Mouse (Mus musculus): Measurements from ENCODE around the gene Crb1.
"Not testable (repeated sequence)": the region's sequence is repeated elsewhere in the genome, so short reads cannot be mapped to it uniquely, and the experiment has no call there.

Gene Crb1

DNA sequence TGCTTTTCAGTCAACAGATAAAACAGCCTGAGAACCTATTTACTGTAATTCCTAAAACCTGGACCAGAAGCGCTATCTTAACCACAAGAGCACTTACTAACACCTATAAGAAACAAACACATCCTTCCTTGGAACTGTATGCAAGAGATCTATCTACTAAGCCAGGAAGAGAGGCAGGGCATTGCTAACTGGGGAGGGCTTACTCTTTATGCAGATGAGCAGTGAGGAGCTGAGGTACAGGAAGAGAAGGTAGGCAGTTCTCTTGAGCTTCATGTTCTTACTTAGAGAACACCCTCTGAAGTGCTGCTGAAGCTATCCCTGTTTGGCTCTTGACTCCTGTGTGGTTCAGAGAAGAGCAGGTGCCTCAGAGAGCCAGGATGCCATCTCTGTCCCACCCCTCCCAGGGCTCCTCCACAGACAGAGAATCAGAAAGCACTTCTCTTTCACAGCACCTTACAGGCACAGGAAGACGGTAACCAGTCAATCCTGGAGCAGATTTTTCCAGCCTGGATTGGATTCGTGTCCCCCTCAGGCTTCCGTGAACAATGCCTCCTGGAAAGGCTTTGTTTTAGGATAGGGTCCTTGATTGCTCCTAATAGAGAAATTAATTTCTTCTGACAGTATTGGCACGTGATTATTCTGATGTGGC, at the start of gene Crb1:
Gene Crb1, minus strand, starts transcription at position 463 of the 649 bp plus-strand sequence.
- no peak for DNase-seq (ENCODE audit: low spot score)

DNA sequence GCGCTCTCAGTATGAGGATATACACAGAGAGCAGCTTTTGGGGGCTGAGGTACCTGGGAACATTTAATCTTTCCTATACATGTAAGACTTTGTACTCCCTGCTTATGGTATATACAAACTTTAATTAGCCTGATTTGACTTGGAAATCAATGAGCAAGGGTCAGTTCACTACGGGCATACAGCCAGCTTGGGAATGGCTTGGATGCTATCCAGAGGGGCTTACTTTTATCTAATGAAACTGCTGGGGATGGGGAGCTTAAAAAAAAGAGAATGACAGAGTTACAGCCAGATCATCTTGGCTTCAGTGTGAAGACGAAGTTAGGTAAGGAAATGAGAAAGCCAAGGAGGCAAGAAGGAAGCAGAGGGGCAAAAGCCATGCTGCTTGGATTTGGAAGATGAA, 48.1 kb upstream of the Crb1 start:
- no peak for DNase-seq (ENCODE audit: low spot score)

DNA sequence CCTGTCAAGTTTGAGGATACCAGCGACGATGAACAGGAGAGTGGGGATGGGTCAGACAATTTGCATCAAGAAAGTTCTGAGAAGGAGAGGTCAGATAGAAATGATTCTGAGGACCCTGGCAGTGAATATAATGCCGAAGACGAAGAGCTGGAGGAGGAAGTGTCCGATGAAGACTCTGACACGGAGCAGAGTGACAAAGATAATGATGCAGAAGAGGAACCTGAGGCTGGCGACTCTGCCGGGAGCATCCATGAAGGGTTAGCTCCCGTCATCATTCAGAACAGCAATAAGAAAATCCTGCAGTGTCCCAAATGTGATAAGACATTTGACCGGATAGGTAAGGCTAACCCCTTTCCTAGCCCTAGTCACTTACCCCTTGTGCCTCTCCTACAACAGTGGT, 47.0 kb upstream of the Crb1 start:
- no peak for DNase-seq (ENCODE audit: low spot score)

DNA sequence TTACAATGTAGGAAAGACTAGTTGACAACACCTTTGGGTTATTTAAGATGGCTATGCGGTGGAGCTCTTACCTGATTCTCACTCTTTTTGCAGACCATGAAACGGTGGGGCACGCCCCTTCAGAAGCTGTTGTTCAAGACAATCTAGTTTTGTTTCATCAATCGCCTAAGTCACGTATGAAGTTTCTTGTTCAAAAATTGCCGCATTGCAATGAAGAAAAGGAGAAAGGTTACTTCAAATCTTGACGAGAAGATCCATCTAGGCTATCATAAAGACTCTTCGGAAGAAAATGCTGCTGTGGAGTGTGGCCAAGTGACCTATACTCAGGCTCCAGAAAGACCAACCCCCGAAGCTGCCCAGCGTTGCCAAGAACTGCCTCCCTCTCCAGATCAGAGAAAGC, 46.0 kb upstream of the Crb1 start:
- no peak for DNase-seq (ENCODE audit: low spot score)

- DNase-seq (ENCODE audit: low spot score): peak; percentile 82
These were observed 45.2 kb upstream of the Crb1 start, which contains the start of gene Zbtb41 for GRCm38 (mm10) chr1:139421875-139422791. TSS of gene Zbtb41 (plus strand) at chr1:139422288.

DNA sequence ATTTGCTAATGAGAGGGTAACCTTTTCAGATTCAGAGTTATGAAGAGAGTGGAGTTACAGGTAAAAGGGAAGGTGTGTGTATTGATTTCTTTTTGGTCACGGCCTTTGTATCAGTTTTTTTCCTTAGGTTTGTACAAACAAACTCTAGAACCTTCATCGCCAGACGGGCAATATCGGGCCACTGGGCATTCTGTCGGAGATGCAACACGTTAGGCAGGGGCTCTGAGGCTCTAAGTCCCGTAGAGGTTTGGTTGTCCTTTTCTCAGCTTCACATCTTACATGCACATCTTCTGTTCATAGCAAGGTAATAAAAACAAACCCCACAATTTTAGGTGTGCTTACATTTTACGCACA, 44.6 kb upstream of the Crb1 start:
- DNase-seq (ENCODE audit: low spot score): no peak

DNA sequence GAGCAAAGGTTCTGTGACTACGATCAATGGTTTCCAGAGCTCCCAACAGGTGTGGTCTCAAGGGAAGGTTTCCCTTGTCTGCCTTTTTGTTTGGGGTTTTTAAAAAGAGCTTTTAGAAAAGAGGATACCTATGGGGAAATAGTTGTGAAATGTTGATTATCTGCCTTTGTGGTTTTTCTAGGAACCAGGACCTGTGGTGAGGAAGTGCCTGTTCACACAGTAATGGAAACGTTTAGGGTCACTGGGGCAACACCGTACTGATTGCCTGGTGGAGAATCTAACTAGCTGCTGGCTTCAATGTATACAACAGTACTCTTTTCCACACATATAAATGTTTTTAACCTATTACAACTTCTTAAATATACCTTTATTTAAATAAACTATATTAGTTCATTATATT, 36.6 kb upstream of the Crb1 start:
- DNase-seq (ENCODE audit: low spot score): no peak

- DNase-seq (ENCODE audit: low spot score): not testable (repeated sequence)
These were observed 35.5 kb upstream of the Crb1 start for GRCm38 (mm10) chr1:139412365-139412764.

DNA sequence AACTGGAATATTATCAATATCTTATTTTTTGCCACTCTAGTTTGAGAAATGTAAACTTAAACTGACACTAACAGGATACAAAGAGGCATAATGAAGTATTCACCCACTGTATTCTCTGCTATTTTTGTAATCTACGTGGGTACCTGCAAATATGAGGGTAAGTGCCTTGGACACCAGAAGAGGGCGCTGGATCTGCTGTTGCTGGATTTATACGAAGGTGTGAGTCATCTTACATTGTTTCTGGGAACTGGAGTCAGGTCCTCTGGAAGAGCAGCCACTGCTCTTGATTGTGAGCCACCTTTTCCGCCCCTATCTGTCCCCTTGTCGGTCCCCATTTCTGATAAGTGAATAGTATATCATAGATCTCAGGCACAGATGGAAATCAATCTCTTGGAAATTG, 30.8 kb upstream of the Crb1 start:
- DNase-seq (ENCODE audit: low spot score): no peak

DNA sequence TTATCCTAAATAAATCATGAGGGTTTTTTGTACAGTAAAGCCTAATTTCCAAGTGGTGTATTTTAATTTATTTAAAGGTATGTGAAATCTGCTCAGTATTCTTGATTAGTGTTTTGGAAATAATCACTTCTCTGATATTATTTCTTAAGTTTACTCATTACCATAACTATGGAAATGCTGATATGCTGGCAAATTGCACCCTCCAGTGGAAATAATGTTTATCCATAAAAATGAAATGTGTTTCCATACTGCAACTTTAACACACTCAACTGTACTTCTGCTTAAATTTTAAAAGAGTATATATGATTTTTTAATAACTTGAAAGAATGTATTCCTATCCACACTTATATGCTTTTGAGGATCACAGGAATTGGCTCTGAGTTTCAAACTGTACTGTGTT, 28.9 kb upstream of the Crb1 start:
- DNase-seq (ENCODE audit: low spot score): no peak

GRCm38 (mm10) chr1:139396589-139396988, 19.7 kb upstream of the Crb1 start:
- no peak for DNase-seq (ENCODE audit: low spot score)

GRCm38 (mm10) chr1:139391747-139392146, 14.8 kb upstream of the Crb1 start:
- no peak for DNase-seq (ENCODE audit: low spot score)

DNA sequence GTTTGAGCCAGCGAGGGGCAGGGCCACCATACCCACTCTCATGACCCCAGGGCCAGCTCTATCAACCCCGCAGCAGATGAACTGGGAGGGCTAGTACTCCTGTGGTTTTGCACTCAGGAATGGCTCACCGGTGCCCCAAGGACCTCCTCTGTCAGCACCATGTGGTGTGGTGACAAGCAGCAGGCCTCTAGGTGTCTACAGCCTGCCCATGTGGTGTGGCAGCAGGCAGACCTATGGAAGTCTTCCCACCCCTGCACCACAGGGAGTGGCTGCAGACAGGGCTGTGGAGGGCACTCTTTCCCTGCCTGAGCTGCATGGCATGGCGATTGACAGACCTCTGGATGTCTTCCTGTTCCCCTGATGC, 2.7 kb upstream of the Crb1 start:
- no peak for DNase-seq (ENCODE audit: low spot score)

GRCm38 (mm10) chr1:139378861-139379620, 2.1 kb upstream of the Crb1 start:
- DNase-seq (ENCODE audit: low spot score): no peak

DNA sequence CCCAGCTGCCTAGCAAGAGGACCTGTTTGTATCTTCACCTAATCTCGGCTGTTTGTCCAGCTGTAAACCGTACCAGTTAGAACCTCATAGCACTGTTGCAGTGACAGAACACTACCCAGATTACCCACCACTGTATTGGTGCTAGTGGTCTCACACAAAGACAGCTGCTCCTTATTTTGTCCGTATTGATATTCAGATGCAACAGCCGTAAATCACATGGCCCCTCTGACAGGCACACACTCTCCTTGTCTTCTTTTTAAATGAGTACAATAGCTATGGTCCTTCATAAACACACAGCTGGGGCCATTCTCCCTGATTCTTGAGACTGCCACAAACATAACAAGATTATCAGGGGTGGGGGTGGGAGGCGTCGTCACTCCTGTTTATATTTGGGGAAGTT, 1.0 kb downstream of the Crb1 start:
- DNase-seq (ENCODE audit: low spot score): no peak

GRCm38 (mm10) chr1:139371341-139371740, 5.6 kb downstream of the Crb1 start:
- no peak for DNase-seq (ENCODE audit: low spot score)

GRCm38 (mm10) chr1:139348566-139348965, 28.3 kb downstream of the Crb1 start:
- no peak for DNase-seq (ENCODE audit: low spot score)

DNA sequence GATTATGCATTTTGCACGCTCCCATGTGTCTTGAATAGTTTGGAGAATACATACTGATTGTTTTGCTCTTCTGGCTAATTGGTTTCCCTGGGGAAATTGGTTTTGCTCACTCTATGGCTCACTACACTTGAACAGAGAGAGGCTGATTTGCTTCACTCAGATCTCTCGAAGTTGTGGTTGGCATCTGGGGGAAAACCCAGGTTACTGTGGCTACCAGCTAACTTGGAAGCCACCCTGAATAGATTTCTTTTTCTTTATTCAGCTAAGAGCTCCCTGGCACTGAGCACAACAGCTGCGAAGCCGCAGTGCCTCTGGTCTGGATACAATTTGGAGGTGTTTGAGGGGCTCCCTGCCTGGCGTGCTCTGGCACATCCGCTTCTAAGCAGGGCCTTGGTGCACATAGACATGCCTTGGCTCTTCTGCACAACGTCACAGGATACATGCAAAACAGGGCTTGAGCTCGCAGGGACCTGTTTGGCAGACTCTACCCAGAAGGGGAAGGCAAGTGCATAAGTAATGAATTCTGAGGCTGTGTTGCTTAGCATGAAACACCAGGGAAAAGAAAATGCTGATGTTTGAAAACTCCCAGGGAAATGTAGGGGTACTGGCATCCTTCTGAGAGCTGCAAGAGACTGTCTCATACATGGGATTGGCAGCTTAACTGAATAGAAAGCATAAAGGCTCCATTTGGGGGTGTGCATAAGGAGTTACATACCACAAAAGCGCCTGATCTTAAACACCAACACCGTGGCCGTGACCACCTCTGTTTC, 30.1 kb downstream of the Crb1 start:
- DNase-seq (ENCODE audit: low spot score): no peak

DNA sequence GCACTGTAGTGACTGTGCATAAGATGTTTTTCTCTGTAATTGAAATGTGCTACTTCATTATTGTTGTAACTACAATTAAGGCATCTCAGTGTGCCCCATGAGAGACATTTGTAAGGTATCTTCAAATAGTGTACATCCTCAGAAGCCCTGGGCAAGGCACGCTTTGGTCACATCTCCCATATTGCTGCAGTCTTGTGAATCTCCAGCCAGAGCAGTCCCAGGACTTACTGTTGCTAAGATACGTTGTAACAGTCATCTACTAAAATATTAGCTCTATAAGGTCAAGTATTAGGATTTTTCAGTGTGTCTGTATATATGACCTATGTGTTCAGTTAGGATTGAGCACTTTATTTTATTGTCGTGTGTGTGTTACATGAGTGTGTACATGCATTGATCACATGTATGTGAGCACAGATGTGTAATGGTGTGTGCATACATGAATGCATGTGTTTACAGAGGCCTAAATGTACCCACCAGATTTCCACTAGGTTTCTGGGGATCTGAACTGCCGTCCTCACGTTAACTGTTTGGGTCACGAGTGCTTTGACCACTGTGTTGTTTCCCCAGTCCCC, 30.8 kb downstream of the Crb1 start:
- DNase-seq (ENCODE audit: low spot score): no peak

DNA sequence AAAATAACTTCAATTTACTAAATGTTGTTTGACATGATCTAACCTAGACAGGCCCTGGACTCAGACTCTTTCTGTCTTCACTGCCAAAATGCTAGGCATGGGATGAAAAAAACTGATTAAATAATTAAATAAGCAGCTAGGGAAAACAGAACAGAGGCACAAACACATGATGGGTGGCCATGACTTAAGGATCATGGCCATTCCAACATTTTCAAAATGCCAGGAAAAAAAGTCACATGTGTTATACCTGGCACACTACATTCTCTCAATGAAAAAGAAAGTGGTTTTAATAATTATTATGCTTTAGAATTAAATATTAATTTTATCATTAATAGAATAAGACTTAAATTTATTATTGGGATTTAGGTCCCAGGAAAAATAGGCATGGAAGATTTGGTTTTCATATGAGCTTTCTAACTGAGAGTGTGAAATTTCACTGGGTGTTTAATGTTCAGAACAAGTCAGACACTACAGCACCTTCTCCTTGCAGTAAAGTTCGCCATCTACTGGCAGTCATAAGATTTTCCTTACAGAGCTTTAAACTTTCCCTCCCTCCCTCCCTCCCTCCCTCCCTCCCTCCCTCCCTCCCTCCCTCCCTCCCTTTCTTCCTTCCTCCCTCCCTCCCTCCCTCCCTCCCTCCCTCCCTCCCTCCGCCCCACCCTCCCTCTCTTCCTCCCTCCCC, 36.6 kb downstream of the Crb1 start:
- DNase-seq (ENCODE audit: low spot score): no peak

DNA sequence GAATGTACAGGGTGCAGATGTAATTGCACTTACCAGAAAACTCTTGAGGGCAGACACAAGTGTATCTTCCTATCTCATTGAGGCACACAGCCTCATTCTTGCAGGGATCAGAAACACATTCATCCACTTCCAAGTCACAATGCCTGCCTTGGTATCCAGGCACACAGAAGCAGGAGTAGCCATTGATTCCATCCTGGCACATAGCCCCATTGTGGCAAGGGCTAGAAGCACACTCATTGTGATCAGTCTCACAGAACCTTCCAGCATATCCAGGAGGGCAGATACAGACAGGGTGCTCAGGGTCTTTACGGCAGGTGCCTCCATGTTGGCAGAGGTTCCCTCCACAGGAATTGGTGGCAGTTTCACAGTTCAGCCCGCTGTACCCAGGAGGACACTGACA, 39.9 kb downstream of the Crb1 start:
- no peak for DNase-seq (ENCODE audit: low spot score)

Measured in ovary, adult 18-20 months (tissue).